Mouse (Mus musculus): Measurements from ENCODE around the gene Rap1gap2.

Rap1gap2 gene

GRCm38 (mm10) chr11:74610545-74611176 is at the start of gene Rap1gap2:
Rap1gap2 (minus strand) TSS chr11:74610915.
- DNase-seq, result no peak

GRCm38 (mm10) chr11:74660336-74660735 is 49.6 kb upstream of the Rap1gap2 start:
- DNase-seq, result no peak

DNA sequence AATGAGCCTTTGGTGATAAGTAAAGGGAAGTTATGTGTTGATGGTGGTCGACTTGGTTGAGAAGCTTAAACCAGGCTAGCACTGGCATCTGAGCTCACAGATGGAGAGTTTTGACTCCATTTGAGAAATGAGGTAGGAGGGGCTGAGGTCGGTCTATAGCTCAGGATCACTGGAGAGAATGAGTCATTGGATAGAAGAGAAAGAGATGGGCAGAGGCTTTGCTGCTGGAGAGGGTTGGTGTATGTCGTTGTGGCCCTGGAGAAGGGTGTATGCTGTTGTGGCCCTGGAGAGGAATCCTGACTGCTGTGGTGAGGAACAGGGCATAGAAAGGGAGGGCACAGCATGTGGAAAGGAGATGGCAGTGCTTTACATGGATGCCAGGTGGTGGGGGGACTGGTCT is 45.2 kb upstream of the Rap1gap2 start:
- DNase-seq, result no peak

- DNase-seq, result peak; percentile 48
Observed at GRCm38 (mm10) chr11:74653385-74653784, 42.7 kb upstream of the Rap1gap2 start.

DNA sequence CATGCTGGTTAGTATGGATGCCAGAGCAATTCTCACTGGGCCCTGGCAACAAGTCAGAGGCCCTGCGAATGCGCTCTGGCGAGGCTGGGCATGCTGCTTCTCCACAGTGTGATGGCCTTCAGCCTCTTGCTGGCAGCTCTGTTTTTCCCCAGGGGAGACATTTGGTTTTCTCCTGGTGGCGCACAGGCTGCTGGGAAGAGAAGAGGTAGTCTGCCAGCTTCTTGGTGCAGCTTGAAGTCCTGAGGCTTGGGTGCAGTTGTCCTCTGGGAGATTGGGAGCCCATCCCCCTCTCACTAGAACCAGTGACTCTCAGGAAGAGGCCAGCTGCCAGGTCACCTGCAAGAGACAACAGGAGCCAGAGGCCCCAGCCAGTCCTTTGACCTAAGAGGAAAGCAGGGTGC is 42.1 kb upstream of the Rap1gap2 start:
- peak; percentile 82 for DNase-seq

DNA sequence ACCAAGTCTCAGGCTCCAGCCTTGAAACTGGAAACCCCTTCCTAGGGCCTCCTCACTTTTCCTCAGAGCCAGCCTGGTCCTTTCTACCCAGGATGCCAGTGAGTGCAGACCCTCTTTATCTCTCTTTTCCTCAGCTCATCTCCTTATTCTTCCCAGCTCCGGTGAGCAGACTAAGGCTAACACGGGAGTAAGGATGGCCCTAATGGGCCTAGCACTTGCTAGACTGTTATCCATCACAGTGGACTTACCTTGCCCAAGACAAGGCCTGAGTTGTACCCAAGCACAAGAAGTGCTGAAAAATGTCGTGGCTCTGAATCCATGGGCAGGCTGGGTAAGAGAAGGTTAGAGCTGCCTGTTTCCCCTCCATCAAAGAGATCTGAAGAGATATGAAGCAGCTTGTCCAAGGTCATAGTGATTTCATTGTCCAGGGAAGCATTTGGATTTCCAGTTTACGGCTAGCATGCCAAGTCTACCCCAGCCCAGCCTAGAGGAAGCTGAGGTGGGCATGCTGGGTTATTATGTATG is 39.9 kb upstream of the Rap1gap2 start:
- no peak for DNase-seq

DNA sequence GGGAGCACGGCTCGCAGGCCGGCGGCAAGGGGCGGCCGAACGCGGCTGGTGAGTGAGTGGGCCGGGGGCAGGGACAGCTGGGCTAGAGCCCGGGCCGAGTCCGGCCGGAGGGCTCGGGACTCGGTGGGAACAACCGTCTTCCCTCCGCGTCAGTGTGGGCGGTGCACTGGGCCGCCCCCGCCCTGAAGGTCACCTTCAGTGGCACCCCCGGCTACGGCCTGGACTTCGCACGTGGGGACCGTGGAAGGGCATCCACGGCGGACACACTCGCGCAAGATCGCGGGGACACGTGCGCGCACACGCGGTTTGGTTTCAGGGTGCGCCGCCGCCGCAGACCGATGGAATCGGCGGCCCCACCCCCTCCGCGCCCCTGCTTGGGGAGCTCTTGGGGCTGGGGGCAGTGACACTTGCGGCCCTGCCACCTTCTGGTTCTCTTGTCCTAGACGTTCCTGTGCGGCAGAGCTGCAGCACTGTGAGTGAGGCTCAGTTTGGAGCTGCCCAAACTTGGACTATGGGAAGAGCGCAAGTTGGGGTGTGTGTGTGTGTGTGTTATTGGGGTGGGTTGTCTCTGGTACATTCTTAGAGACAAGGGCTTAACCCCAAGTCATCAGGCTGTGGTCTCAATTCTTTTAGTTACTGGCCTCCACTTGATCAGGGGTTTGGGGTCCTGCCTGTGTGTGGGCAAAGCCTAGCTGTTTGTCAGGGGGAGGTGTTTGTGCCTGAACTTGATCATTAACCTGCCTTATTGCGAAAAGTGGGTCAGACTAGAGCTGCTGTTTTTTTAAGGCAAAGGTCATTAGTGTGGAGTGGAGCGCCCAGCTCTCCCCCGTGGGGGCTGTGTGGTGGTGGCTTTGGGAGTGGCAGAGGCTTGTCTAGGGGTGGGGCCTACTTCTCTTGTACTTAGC is 39.2 kb upstream of the Rap1gap2 start:
- DNase-seq, result peak; percentile 91

DNA sequence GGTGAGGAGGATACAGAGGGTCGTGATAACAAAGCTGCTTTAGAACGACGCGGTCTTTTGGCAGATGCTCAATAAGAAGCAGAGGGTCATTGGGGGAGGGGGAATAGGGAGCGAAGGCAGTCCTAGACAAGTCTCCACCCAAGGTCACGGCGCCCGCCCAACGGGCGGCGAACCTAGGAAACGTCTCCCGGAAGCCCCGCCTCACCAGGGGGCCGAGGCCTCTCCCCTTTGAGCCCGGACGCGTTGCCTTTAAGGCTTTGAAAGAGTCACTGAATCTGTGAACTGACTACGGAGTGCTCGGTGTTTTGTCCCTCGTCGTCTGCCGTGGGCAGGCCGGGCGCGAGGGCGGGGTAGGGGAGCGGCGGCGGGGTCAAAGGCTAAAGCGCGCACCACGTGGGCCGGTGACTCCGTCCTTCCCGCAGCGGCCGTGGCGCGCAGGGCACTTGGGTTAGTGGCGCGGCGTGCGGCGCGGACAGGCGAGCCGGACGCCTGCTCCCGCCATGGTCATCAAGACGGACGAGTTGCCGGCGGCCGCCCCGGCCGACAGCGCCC is 38.5 kb upstream of the Rap1gap2 start, which contains the start of gene Cluh:
Gene Cluh, plus strand, starts transcription at position 401 of the 552 bp plus-strand sequence.
- DNase-seq, result peak; percentile 99

- no peak for DNase-seq
Observed at GRCm38 (mm10) chr11:74648676-74649075, 38.0 kb upstream of the Rap1gap2 start.

GRCm38 (mm10) chr11:74647966-74648365 is 37.3 kb upstream of the Rap1gap2 start:
- DNase-seq, result no peak

- no peak for DNase-seq
Observed at GRCm38 (mm10) chr11:74639628-74640027, 28.9 kb upstream of the Rap1gap2 start.

- no peak for DNase-seq
Observed at GRCm38 (mm10) chr11:74638791-74639411, 28.2 kb upstream of the Rap1gap2 start.

GRCm38 (mm10) chr11:74637971-74638790 is 27.5 kb upstream of the Rap1gap2 start:
- DNase-seq, result peak; percentile 87

DNA sequence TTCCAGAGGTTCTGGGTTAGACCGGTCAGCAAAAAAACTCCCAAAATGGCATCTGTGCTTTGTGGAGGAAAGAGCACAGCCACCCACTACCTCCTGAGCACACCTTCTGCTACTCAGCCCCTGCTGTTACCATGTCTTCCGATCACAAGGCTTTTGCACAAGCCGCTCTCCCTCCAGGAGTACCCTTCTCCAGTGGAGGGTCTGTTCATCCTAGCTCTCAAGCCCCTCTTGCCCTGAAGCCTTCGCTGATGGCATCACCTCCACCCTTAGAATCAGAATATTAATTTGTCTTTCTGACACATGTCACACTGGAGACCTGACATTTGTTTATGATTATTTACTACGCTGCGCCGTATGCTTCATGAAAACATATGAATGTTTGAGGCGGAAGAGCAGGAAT is 26.8 kb upstream of the Rap1gap2 start:
- no peak for DNase-seq

DNA sequence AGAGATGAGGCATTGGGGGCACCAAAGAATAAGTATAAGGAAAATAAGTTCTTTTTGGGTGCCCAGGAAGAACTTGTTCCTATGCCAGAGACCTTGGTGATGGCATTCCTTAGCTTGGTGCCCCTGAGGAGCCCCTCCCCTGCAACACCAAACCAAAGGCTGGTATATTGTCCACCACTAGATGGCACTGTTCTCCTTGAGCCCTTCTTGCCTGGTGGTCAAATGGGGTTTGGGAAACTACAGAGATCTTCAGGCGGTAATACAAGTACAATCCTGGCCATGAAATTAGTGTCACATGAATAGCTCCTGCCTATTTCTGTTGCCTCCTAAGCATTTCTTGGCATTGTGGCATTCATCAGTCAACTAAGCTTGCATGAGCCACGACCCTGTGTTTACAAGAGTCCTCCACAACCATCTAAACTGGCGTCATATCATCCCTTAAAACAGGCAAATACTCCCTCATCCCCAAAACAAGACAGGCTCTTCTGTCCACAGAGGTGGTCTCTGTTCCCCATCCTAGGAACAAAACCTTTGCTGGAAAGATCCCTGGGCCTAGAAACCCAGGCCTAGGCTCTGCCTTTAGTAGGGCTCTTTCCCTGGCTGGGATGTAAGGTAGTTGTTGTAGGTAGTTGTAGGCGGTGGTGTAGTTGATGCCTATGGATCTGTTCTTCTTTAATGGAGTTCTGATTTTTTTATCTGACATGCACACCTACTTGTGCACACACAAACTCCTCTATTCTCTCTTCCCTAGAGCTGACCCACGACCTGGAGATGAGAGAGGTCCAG is 24.0 kb upstream of the Rap1gap2 start:
- peak; percentile 45 for DNase-seq

DNA sequence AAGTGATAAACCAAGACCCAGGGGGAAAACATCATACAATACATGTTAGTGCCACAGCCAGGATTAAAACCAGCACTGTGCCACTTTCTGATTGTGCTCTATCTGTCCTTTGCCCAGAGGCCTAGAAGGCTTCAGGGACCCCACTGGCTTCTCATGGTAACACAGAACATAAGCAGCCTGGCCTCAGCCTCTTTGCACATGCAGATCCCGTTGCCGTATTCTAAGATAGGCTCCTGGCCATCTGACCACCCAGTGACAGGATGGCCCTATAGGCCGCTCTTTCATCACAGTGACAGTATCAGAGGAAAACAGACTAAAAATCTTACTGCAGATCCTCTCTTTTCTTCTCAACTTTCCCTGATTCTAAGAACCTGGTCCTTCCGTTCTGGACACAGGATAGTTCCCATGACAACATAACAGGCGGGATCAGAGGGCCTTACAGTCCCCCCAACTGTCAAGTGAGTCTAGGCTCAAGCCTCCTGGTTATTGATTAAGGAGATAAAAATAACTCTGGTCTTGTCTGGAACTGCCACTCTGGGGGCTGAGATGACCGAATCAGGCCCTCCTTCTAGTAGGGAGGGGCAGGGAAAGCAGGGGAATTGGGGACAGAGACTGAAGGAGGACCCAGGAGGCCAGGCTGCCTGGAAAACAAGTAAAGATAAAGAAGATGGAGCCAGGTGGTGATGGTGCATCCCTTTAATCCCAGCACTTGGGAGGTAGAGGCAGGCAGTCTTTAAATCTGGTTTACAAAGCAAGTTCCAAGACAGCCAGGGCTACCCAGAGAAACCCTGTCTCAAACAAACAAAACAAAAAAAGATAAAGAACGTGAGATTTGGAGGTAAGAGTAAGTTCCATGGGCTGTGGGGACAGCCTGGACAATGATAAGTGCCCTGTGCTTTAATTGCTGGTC is 21.4 kb upstream of the Rap1gap2 start:
- no peak for DNase-seq

DNA sequence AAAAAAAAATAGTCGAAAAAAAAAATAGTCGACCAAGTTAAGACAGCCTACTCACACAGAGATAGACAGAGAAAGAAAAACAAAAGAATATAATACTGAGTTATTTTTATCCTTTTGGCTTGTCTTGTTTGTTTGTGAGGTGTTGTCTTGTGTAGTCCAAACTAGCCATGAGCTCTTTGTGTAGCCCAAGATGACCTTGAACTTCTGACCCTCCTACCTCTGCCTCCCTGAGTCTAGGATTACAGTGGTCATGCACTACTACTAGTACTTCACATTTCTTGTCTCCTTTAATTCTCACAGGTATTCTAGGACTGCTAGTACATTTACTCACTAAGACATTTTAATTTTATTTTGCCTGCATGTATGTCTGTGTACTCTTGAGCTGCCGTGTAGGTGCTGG is 16.8 kb upstream of the Rap1gap2 start:
- DNase-seq, result no peak

DNA sequence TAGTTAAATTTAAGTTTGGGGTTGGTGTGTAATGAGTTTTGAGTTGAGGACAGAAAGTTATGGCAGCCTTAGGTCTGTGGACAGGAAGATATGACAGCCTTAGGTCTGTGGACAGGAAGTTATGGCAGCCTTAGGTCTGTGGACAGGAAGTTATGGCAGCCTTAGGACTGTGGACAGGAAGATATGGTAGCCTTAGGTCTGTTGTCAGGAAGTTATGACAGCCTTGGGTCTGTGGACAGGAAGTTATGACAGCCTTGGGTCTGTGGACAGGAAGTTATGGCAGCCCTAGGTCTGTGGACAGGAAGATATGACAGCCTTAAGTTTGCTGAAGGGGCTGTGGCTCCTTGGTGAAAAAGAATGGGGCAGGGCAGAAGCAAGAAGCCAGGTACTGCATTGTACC is 14.6 kb upstream of the Rap1gap2 start:
- DNase-seq, result no peak

GRCm38 (mm10) chr11:74623693-74624092 is 13.0 kb upstream of the Rap1gap2 start:
- DNase-seq, result peak; percentile 74

- no peak for DNase-seq
Observed at GRCm38 (mm10) chr11:74621974-74622669, 11.4 kb upstream of the Rap1gap2 start.
